Mouse (Mus musculus) CH12.LX (cell line): ENCODE measurements around the gene Tnrc6b. TPM values are rescaled to one million over a fixed set of nuclear protein-coding genes. Genes with fewer than 3 reads are reported as not detected.

Source experiments
- DNase-seq: peaks from one replicate; pipeline ENCODE4 v3.0.0-alpha.2; 2013; ENCODE audit errors: extremely low read depth
- H3K27ac ChIP-seq: 2 replicates; pipeline ENCODE4 v1.5.1; 2012; ENCODE audit warnings: low read depth, mild to moderate bottlenecking, control low read depth, moderate library complexity; ENCODE audit not compliant: insufficient read depth
- H3K27me3 ChIP-seq: replicated peaks from 2 replicates; pipeline ENCODE3; 2012; ENCODE audit warnings: inconsistent platforms
- H3K36me3 ChIP-seq, 2 experiments: replicated peaks in 1 of 2; 2 replicates each; pipeline versions ENCODE3 to v1.6.1; 2012; ENCODE audit warnings: inconsistent platforms in 1 of 2, low read length in 1 of 2, mild to moderate bottlenecking in 1 of 2, mixed read lengths in 1 of 2, moderate library complexity in 1 of 2; ENCODE audit not compliant: control insufficient read depth in 1 of 2, insufficient read depth in 1 of 2
- H3K4me1 ChIP-seq, 2 experiments: 2 replicates each; pipeline ENCODE4 v1.6.1; 2012; ENCODE audit warnings: inconsistent platforms in 1 of 2, moderate library complexity in 1 of 2; ENCODE audit not compliant: insufficient read depth in 2 of 2, control insufficient read depth in 1 of 2
- H3K4me2 ChIP-seq: 2 replicates; pipeline ENCODE4 v1.6.1; 2012; ENCODE audit warnings: low read depth, mild to moderate bottlenecking, control low read depth; ENCODE audit not compliant: poor library complexity, insufficient read depth, severe bottlenecking
- H3K4me3 ChIP-seq, 3 experiments: fragments of 150-350 bp in 1 of 3; sonication (generic) in 1 of 3; replicated peaks in 1 of 3; 2 replicates each; pipeline versions ENCODE3 to v1.5.1; 2011 to 2012; ENCODE audit warnings: low read depth in 2 of 3, low read length in 2 of 3, mild to moderate bottlenecking in 2 of 3, moderate library complexity in 2 of 3, control low read depth in 1 of 3, improper control_type of control experiment in 1 of 3, inconsistent platforms in 1 of 3, mixed read lengths in 1 of 3; ENCODE audit not compliant: poor library complexity in 1 of 3
- H3K79me2 ChIP-seq: replicated peaks from 2 replicates; pipeline ENCODE4 v1.6.1; 2012; ENCODE audit warnings: mild to moderate bottlenecking, moderate library complexity; ENCODE audit not compliant: control insufficient read depth, poor library complexity, insufficient read depth, severe bottlenecking; ENCODE audit errors: extremely low read depth
- H3K9ac ChIP-seq: 2 replicates; pipeline ENCODE4 v1.6.1; 2012; ENCODE audit warnings: low read depth, mild to moderate bottlenecking, control low read depth, moderate library complexity; ENCODE audit not compliant: insufficient read depth
- H3K9me3 ChIP-seq: replicated peaks from 2 replicates; pipeline ENCODE3; 2012; ENCODE audit warnings: low read length, inconsistent platforms, mixed read lengths
- BHLHE40 ChIP-seq: IDR thresholded peaks from 2 replicates; pipeline ENCODE4 v1.6.1; 2011; ENCODE audit warnings: mild to moderate bottlenecking, low read depth, low read length, improper control_type of control experiment
- CHD1 ChIP-seq: IDR thresholded peaks from 2 replicates; pipeline ENCODE4 v1.6.1; 2012; ENCODE audit warnings: low read depth, low read length, improper control_type of control experiment, inconsistent platforms
- CHD2 ChIP-seq: IDR thresholded peaks from 2 replicates; pipeline ENCODE4 v1.6.1; 2011; ENCODE audit warnings: low read length, improper control_type of control experiment
- E2F4 ChIP-seq: IDR thresholded peaks from 2 replicates; pipeline ENCODE4 v1.6.1; 2011; ENCODE audit warnings: low read depth, low read length, improper control_type of control experiment; ENCODE audit not compliant: insufficient replicate concordance
- ELF1 ChIP-seq: IDR thresholded peaks from 2 replicates; pipeline ENCODE4 v1.6.1; 2014; ENCODE audit warnings: low read depth, mild to moderate bottlenecking, inconsistent platforms, low read length, improper control_type of control experiment
- EP300 ChIP-seq: IDR thresholded peaks from 2 replicates; pipeline ENCODE4 v1.6.1; 2011; ENCODE audit warnings: low read length, improper control_type of control experiment
- ETS1 ChIP-seq: conservative IDR thresholded peaks from 2 replicates; pipeline ENCODE4 v1.6.1; 2012; ENCODE audit warnings: low read depth, mild to moderate bottlenecking, inconsistent platforms, low read length, improper control_type of control experiment, moderate library complexity
- GABPA ChIP-seq: IDR thresholded peaks from 2 replicates; pipeline ENCODE4 v1.6.1; 2012; ENCODE audit warnings: low read depth, low read length, improper control_type of control experiment, inconsistent platforms; ENCODE audit not compliant: insufficient replicate concordance
- HCFC1 ChIP-seq: IDR thresholded peaks from 2 replicates; pipeline ENCODE4 v1.6.1; 2012; ENCODE audit warnings: low read depth, mild to moderate bottlenecking, inconsistent platforms, low read length, improper control_type of control experiment
- JUND ChIP-seq: conservative IDR thresholded peaks from 2 replicates; pipeline ENCODE4 v1.6.1; 2011; ENCODE audit warnings: low read depth, low read length, improper control_type of control experiment
- MAX ChIP-seq: IDR thresholded peaks from 2 replicates; pipeline ENCODE4 v1.6.1; 2011; ENCODE audit warnings: low read length, improper control_type of control experiment
- MAZ ChIP-seq: IDR thresholded peaks from 2 replicates; pipeline ENCODE4 v1.6.1; 2012; ENCODE audit warnings: low read depth, mild to moderate bottlenecking, inconsistent platforms, low read length, improper control_type of control experiment, moderate library complexity
- NRF1 ChIP-seq: IDR thresholded peaks from 2 replicates; pipeline ENCODE4 v1.6.1; 2014; ENCODE audit warnings: low read depth, mild to moderate bottlenecking, inconsistent platforms, low read length, improper control_type of control experiment, moderate library complexity
- PAX5 ChIP-seq: IDR thresholded peaks from 2 replicates; pipeline ENCODE4 v1.6.1; 2012; ENCODE audit warnings: low read length, inconsistent platforms, mixed read lengths
- RAD21 ChIP-seq: IDR thresholded peaks from 2 replicates; pipeline ENCODE4 v1.6.1; 2011; ENCODE audit warnings: low read depth, mild to moderate bottlenecking, low read length, improper control_type of control experiment, moderate library complexity
- RCOR1 ChIP-seq: conservative IDR thresholded peaks from 2 replicates; pipeline ENCODE4 v1.6.1; 2012; ENCODE audit warnings: low read depth, mild to moderate bottlenecking, inconsistent platforms, low read length, improper control_type of control experiment
- SIN3A ChIP-seq: IDR thresholded peaks from 2 replicates; pipeline ENCODE4 v1.6.1; 2012; ENCODE audit warnings: low read length, improper control_type of control experiment, inconsistent platforms
- SMC3 ChIP-seq: IDR thresholded peaks from 2 replicates; pipeline ENCODE4 v1.6.1; 2011; ENCODE audit warnings: low read depth, low read length, improper control_type of control experiment
- TBP ChIP-seq: conservative IDR thresholded peaks from 2 replicates; pipeline ENCODE4 v1.6.1; 2011; ENCODE audit warnings: low read depth, low read length, improper control_type of control experiment
- ZMIZ1 ChIP-seq: IDR thresholded peaks from 2 replicates; pipeline ENCODE4 v1.6.1; 2012; ENCODE audit warnings: low read depth, mild to moderate bottlenecking, inconsistent platforms, low read length, improper control_type of control experiment
- ZNF384 ChIP-seq: IDR thresholded peaks from 2 replicates; pipeline ENCODE4 v1.6.1; 2012; ENCODE audit warnings: low read depth, low read length, improper control_type of control experiment, inconsistent platforms
- dilution Hi-C: fragments of 300-500 bp; cut with MboI; formaldehyde crosslinking; loops from 2 replicates; pipeline ENCODE4 v1.14.3; 2020; ENCODE audit warnings: low sequenced_read_pairs; ENCODE audit not compliant: extremely low pct_unique_long_range_greater_than_20kb, extremely low pct_ligation_motif_present
- in situ Hi-C: fragments of 300-500 bp; cut with MboI; formaldehyde crosslinking; loops from 3 replicates; pipeline ENCODE4 v1.14.3; 2019; ENCODE audit warnings: low sequenced_read_pairs, low pct_ligation_motif_present, low pct_unique_long_range_greater_than_20kb, mixed read lengths
- polyA plus RNA-seq: library from polyadenylated mRNA; unstranded; fragments of >175 nt; gene quantifications from 2 replicates; pipeline ENCODE4 v1.2.1, GENCODE M21; 2012; ENCODE audit warnings: low read depth; ENCODE audit not compliant: insufficient read length
- total RNA-seq, 2 experiments: library from RNA; depleted of rRNA; stranded (reverse); fragments of 300-350 nt in 1 of 2; fragments of >200 nt in 1 of 2; gene quantifications; 2 replicates each; pipeline ENCODE4 v1.2.3; 2012 to 2014

Tnrc6b gene
- total and polyA plus RNA-seq, 3 experiments = 6.0 to 17.1 (median 16.1) TPM

DNA sequence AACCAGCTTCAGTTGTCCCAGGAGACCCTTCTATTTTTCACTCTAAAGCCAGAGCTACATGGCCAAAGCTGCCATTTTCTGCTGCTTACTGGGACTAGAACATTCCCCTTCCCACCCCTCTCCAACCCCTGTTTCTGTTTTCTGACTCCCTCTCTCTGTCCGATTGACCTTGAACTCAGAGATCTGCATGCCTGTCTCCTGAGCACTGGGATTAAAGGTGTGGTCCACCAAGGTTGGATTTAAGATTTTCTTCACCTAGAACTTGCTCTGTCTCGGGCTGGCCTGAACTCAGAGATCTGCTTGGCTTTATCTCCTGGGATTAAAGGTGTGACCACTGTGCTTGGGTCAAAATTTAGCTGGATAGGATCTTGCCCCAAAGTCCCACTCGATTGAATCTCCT, 209.2 kb downstream of the Tnrc6b start:
- in situ Hi-C loops (no loop called here), dilution Hi-C loops (no loop called here)
- Histone ChIP-seq H3K36me3 (peaks cover 71 to 82% of the 10 kb centered on the region in 2 experiments), H3K79me2 (no peaks in the 10 kb centered on the region; the same call in 1 of the 2 replicates), H3K9me3 (no peaks in the 10 kb centered on the region), H3K9ac (no peak overlapping the region), H3K27ac (no peak overlapping the region), H3K27me3 (no peaks in the 10 kb centered on the region), H3K4me2 (no peak overlapping the region), H3K4me1 (peaks cover 2 to 12% of the 10 kb centered on the region in 2 experiments; a peak in 3 of 4 replicates), H3K4me3 (no peak overlapping the region)
- no peak for TF ChIP-seq SMC3
- DNase-seq = no peak

- peaks cover 2 to 12% of the 10 kb centered on the region in 2 experiments; a peak in 3 of 4 replicates for H3K4me1 ChIP-seq
- no peaks in the 10 kb centered on the region; the same call in 1 of the 2 replicates for H3K79me2 ChIP-seq
- dilution Hi-C loops = no loop called here
- H3K27me3 ChIP-seq = no peaks in the 10 kb centered on the region
- H3K4me3 ChIP-seq = no peak overlapping the region
- H3K36me3 ChIP-seq = peaks cover 67 to 78% of the 10 kb centered on the region in 2 experiments
- TF ChIP-seq ZMIZ1 (no peak), ETS1 (no peak), ZNF384 (no peak), EP300 (no peak), E2F4 (no peak), MAX (no peak), HCFC1 (no peak), MAZ (no peak), CHD2 (no peak), CHD1 (no peak), JUND (no peak), PAX5 (no peak), TBP (no peak), RAD21 (no peak), ELF1 (no peak), GABPA (no peak), SIN3A (no peak), NRF1 (no peak), RCOR1 (no peak), BHLHE40 (no peak)
- TF ChIP-seq, all 38 proteins: peak for 0
- Histone ChIP-seq H3K4me2 (no peak overlapping the region), H3K9me3 (no peaks in the 10 kb centered on the region), H3K9ac (no peak overlapping the region), H3K27ac (no peak overlapping the region)
- DNase-seq = no peak
- in situ Hi-C loops = no loop called here
Measured at GRCm38 (mm10) chr15:80921781-80922180, 210.7 kb downstream of the Tnrc6b start.
